Mouse (Mus musculus): ENCODE data around the gene Gins1. TPM values are rescaled to one million over a fixed set of nuclear protein-coding genes. Genes with fewer than 3 reads are reported as not detected.

The Gins1 gene
- polyA plus RNA-seq, 1 experiment from 2014 or later: 18.7 TPM

DNA sequence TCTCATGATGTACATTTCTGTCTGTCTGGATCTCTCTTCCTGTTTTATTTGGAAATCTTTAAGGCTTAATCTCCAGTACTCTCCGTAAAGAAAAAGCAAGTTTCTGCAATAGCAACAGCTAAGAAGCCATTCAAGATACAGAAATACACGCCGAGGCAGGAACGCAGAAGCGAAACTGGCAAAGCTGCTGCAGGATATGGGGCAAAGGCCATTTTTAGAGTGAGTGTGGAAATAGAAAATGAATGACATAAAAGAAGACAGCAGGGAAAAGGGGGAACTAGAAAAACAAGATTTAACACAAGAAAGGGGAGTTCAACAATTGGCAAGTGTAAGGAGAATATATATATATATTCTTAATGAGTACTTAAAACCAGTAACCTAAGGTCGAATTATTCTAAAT, 16.5 kb downstream of the Gins1 start:
- H3K4me2 ChIP-seq (ENCODE audit: low read depth, low read length): no peak overlapping the region
- ATAC-seq: no peak
- no peaks in the 10 kb centered on the region for H3K27me3 ChIP-seq (ENCODE audit: insufficient read depth, low read length)
- TF ChIP-seq CTCF (IDR thresholded peaks at IDR 0.05; ENCODE audit: low read depth): no peak
- no peak for TF ChIP-seq EP300 (IDR thresholded peaks at IDR 0.05; ENCODE audit: low read depth)
- no peaks in the 10 kb centered on the region for H3K4me1 ChIP-seq (ENCODE audit: insufficient read depth)
- 73% methylated on average over 6 of the region's 6 CpGs for WGBS (ENCODE audit: insufficient replicate concordance)
- no peak for DNase-seq
- no peak overlapping the region for H3K4me3 ChIP-seq (ENCODE audit: low read depth, low read length)
- H3K27ac ChIP-seq (ENCODE audit: low read depth): no peak overlapping the region
- H3K9ac ChIP-seq (replicated peaks): no peak overlapping the region
- H3K9me3 ChIP-seq (ENCODE audit: low read length): no peaks in the 10 kb centered on the region
- H3K36me3 ChIP-seq (replicated peaks; ENCODE audit: insufficient read depth, low read length): peaks cover 10% of the 10 kb centered on the region

DNA sequence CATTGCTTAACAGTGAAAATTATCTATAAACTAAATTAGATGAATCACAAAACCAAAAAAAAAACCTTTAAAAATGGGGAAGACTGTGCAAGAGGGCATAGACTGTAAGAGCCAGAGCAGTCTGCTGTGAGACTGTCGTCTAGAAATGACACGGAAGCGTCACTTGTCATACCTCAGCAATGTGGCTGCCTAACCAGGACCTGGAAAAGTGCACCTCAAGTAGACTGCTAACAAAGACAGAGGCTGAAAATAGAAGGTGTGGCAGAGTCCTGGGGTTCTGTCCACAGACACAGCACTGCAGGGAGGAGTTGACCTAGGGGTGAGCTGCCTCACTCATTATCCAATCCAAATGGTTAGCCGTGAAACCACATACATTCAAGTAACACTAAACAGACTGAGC, 17.0 kb downstream of the Gins1 start:
- Histone ChIP-seq H3K9me3 (ENCODE audit: low read length) (no peaks in the 10 kb centered on the region), H3K27ac (ENCODE audit: low read depth) (no peak overlapping the region), H3K9ac (replicated peaks) (no peak overlapping the region), H3K4me3 (ENCODE audit: low read depth, low read length) (no peak overlapping the region), H3K36me3 (replicated peaks; ENCODE audit: insufficient read depth, low read length) (peaks cover 10% of the 10 kb centered on the region), H3K27me3 (ENCODE audit: insufficient read depth, low read length) (no peaks in the 10 kb centered on the region), H3K4me1 (ENCODE audit: insufficient read depth) (no peaks in the 10 kb centered on the region), H3K4me2 (ENCODE audit: low read depth, low read length) (no peak overlapping the region)
- WGBS (ENCODE audit: insufficient replicate concordance): 87% methylated on average over 4 of the region's 4 CpGs
- no peak for DNase-seq
- TF ChIP-seq EP300 (IDR thresholded peaks at IDR 0.05; ENCODE audit: low read depth): no peak
- ATAC-seq: no peak

DNA sequence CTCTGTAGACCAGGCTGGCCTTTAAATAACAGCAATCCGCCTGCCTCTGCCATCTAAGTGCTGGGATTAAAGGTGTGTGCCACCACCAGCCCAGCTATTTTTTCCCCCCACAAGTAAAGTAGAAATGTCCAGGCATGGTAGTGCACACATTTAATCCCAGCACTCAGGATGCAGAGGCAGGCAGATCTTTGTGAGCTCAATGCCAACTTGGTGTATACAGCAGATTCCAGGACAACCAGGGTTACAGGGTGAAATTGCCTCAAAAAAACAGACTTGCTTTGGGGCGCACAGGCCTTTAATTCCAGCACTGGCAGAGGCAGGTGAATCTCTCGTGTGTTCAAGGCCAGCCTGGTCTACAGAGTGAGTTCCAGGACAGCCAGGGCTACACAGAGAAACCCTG, 17.8 kb downstream of the Gins1 start:
- peaks cover 10% of the 10 kb centered on the region for H3K36me3 ChIP-seq (replicated peaks; ENCODE audit: insufficient read depth, low read length)
- no peaks in the 10 kb centered on the region for H3K9me3 ChIP-seq (ENCODE audit: low read length)
- no peak for ATAC-seq
- no peak overlapping the region for H3K9ac ChIP-seq (replicated peaks)
- no peak for TF ChIP-seq EP300 (IDR thresholded peaks at IDR 0.05; ENCODE audit: low read depth)
- no peak for TF ChIP-seq CTCF (IDR thresholded peaks at IDR 0.05; ENCODE audit: low read depth)
- H3K4me3 ChIP-seq (ENCODE audit: low read depth, low read length): no peak overlapping the region
- no peak overlapping the region for H3K4me2 ChIP-seq (ENCODE audit: low read depth, low read length)
- DNase-seq: no peak
- H3K27me3 ChIP-seq (ENCODE audit: insufficient read depth, low read length): no peaks in the 10 kb centered on the region
- H3K4me1 ChIP-seq (ENCODE audit: insufficient read depth): no peaks in the 10 kb centered on the region
- WGBS (ENCODE audit: insufficient replicate concordance): 80% methylated on average over 3 of the region's 3 CpGs
- H3K27ac ChIP-seq (ENCODE audit: low read depth): no peak overlapping the region

DNA sequence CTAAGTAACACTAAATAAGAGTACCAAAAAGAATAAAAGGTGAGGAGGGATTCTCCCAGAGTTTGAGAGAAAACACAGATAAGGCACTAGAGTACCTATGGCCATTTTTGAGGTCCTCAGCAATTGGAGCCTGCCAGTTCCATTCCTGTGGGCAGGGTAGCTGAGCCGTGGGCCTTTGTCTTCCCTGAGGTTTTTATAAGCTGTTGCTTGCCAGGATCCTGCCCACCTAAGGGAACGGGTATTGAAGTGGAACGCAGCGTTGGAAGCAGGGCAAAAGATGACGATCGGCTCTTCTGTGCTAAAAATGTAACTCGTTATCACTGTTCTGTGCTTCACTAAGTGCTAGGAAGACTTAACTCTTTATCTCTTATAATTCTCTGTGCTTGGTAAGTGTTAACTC, 18.3 kb downstream of the Gins1 start:
- Histone ChIP-seq H3K4me2 (ENCODE audit: low read depth, low read length) (no peak overlapping the region), H3K27me3 (ENCODE audit: insufficient read depth, low read length) (no peaks in the 10 kb centered on the region), H3K4me3 (ENCODE audit: low read depth, low read length) (no peak overlapping the region), H3K9me3 (ENCODE audit: low read length) (no peaks in the 10 kb centered on the region), H3K27ac (ENCODE audit: low read depth) (no peak overlapping the region), H3K9ac (replicated peaks) (no peak overlapping the region), H3K4me1 (ENCODE audit: insufficient read depth) (no peaks in the 10 kb centered on the region), H3K36me3 (replicated peaks; ENCODE audit: insufficient read depth, low read length) (peaks cover 8% of the 10 kb centered on the region)
- 70% methylated on average over 7 of the region's 7 CpGs for WGBS (ENCODE audit: insufficient replicate concordance)
- TF ChIP-seq EP300 (IDR thresholded peaks at IDR 0.05; ENCODE audit: low read depth) (no peak), CTCF (IDR thresholded peaks at IDR 0.05; ENCODE audit: low read depth) (no peak)
- no peak for ATAC-seq
- DNase-seq: no peak

DNA sequence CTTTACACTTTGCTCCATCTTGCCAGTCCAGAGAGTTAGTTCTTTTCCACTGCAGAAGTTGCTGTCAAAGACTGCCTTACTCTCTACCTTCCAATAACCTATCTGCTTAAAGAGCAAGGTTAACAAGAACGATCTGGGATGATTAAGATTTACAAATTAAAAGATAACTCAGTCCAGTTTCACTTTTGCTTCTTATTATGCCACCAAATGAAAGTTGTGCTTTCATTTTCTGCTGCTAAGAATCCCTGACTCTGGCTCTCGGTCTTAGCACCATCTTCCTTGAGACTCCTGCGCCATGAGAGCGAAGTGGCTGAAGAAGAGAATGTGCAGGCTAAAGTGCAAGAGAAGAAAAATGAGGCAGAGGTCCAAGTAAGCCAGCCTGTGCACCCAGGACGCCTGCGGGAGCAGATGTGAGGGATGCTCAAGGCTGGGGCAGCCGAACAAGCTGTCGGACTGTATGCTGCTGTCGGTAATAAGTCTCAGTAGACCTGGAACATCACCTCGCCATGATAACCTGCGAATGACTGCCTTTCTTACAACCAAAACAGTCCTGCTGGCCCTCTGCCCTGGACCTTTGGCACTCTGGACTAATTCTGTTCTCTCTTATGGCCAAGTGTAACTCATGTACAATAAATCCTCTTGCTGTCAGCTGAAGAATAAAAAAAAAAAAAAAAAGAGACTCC, 22.0 kb downstream of the Gins1 start:
- WGBS (ENCODE audit: insufficient replicate concordance): 87% methylated on average over 11 of the region's 11 CpGs
- TF ChIP-seq CTCF (IDR thresholded peaks at IDR 0.05; ENCODE audit: low read depth) (no peak), EP300 (IDR thresholded peaks at IDR 0.05; ENCODE audit: low read depth) (no peak)
- no peaks in the 10 kb centered on the region for H3K9me3 ChIP-seq (ENCODE audit: low read length)
- no peaks in the 10 kb centered on the region for H3K4me1 ChIP-seq (ENCODE audit: insufficient read depth)
- H3K36me3 ChIP-seq (replicated peaks; ENCODE audit: insufficient read depth, low read length): peaks cover 11% of the 10 kb centered on the region; the same call in 1 of the 2 replicates
- no peak overlapping the region for H3K4me3 ChIP-seq (ENCODE audit: low read depth, low read length)
- H3K27ac ChIP-seq (ENCODE audit: low read depth): no peak overlapping the region
- no peak overlapping the region for H3K9ac ChIP-seq (replicated peaks)
- DNase-seq: no peak
- no peaks in the 10 kb centered on the region for H3K27me3 ChIP-seq (ENCODE audit: insufficient read depth, low read length)
- H3K4me2 ChIP-seq (ENCODE audit: low read depth, low read length): no peak overlapping the region
- no peak for ATAC-seq

DNA sequence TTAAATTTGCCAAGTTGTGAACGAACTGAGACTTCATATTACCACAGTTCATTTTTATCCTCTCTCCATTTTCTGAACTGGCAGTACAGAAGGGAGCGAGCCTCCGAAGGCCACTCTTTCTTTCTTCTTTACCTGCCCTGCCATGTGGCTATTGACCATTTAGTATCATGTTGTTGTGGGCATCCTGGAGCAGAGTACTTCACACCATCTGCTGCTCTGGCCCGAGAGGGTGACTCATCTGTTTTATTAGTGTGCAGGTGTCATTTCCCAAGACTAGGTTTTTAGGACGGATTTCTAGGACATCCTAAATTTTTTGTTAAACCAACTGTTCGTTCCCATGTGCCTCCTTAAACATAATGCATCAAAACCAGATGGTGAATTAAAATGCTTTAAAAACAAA, 24.0 kb downstream of the Gins1 start:
- 82% methylated on average over 6 of the region's 6 CpGs for WGBS (ENCODE audit: insufficient replicate concordance)
- TF ChIP-seq CTCF (IDR thresholded peaks at IDR 0.05; ENCODE audit: low read depth): no peak
- H3K36me3 ChIP-seq (replicated peaks; ENCODE audit: insufficient read depth, low read length): peaks cover 7% of the 10 kb centered on the region; the same call in 1 of the 2 replicates

More for the DNA sequence above, 24.0 kb downstream of the Gins1 start:
- Histone ChIP-seq H3K9me3 (ENCODE audit: low read length) (no peaks in the 10 kb centered on the region), H3K4me3 (ENCODE audit: low read depth, low read length) (no peak overlapping the region), H3K27ac (ENCODE audit: low read depth) (no peak overlapping the region), H3K4me1 (ENCODE audit: insufficient read depth) (no peaks in the 10 kb centered on the region), H3K4me2 (ENCODE audit: low read depth, low read length) (no peak overlapping the region), H3K27me3 (ENCODE audit: insufficient read depth, low read length) (no peaks in the 10 kb centered on the region), H3K9ac (replicated peaks) (no peak overlapping the region)
- DNase-seq (no peak), ATAC-seq (no peak)
